Mouse (Mus musculus): ENCODE data around the gene Gm20388.

DNA sequence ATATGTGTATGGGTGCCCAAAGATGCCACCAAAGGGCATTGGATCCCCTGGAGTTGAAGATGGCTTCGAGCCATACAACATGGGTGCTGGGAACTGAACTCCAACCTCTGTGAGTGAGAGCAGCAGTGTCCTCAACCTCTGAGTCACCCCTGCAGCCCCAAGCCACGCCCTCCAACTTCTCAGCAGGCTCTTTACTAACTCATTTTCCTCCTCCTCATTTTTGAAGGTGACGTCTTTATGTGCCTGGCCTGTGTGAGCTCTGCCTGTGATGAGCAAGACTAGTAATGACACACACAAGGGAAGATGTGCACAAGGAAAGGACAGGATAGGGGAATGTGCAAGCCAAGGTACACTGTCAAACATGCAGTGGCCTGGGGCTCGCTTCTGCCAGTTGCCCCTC lies 4348.5 kb downstream of the Gm20388 start:
- TF ChIP-seq POLR2A (IDR thresholded peaks at IDR 0.05; ENCODE audit: borderline replicate concordance, insufficient read depth, low read length), result no peak
- no peak for TF ChIP-seq CTCF (IDR thresholded peaks at IDR 0.05; ENCODE audit: borderline replicate concordance, insufficient read depth, low read depth, low read length)
